Mouse (Mus musculus): ENCODE measurements around the gene Mast4. TPM values are rescaled to one million over a fixed set of nuclear protein-coding genes. Genes with fewer than 3 reads are reported as not detected.

Mast4 gene
- total RNA-seq, 2 experiments from 2014 or later = 1.1 to 7.7 TPM

DNA sequence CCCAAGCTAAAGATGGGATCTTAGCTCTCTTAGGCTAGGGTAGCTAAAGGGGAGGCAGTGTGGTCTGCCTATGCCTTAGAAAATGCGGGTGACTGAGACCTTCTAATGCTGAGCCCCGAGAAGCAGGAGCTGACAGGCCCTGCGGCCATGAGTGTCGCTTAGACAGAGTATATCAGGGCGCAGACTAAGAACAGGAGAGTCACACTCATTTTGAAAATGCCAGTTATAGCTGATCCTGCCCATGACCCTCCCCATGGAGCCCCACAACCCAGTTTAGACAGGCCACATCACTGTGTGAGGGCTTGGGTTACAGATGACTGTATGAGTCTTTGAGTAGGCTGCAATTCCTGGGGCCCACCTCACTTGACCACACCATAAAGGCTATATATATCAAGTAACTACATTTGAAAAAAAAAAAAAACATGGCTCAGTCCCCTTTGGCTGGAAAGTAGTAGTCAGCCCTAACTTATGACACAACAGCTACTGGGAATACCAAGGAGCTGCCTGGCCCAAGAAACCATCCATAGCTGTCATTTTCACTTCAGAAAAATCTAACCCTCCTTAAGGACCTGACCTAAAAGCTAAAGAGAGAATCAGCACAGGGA is 460.8 kb downstream of the Mast4 start:
- ATAC-seq (replicated peaks; ENCODE audit: poor library complexity) = no peak

DNA sequence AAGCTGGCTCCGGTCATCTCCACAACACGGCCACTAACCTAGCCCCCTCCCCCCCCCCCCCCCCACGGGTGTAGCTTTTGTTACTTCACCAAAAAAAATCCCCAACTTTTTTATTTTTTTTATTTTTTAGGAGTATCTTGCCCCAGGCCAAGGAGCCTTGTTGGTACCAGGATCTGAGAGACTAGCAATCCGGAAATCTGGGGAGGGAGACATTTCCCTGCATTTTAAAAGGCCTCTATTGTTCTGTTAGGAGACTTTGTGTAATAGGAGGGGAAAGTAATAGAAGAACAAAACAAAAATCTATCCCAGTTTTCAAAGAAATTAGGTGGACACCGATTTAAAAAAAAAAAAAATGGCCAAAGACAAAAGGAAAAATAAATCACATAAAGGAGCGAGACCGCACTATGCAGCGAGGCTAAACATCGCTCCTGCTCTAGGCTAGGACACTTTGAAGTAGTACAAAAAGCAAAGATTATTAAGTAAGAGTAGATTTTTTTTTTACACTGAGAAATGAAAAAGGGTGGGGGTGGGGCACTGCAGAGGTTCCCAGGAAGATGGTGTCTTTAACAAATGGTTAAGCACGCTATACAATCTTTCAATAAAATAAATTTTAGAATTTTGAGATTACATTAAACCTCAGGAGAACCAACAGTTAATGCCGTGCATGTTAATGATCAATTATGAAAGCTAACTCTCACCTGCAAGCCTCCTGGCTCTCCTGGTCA is 462.8 kb downstream of the Mast4 start:
- no peak for ATAC-seq (replicated peaks; ENCODE audit: poor library complexity)

DNA sequence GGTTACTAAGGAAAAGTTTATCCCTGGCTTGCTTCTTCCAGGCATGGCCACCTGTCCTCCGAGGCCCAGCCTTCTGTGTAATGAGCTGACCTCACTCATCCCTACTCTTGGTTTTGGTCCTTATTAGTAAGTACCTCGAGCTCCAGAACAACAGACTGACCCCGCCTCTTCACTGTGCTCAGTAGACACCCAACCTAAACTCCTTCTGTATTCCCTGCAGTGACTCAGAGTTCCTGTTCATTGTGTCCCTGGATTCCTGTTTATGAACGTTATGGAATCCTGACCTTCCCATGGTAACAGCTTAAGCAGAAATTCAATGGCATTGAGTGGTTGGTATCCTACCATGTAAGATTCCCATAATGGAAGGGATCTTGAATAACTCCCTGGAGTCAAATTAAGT is 464.8 kb downstream of the Mast4 start:
- no peak for ATAC-seq (replicated peaks; ENCODE audit: poor library complexity)

DNA sequence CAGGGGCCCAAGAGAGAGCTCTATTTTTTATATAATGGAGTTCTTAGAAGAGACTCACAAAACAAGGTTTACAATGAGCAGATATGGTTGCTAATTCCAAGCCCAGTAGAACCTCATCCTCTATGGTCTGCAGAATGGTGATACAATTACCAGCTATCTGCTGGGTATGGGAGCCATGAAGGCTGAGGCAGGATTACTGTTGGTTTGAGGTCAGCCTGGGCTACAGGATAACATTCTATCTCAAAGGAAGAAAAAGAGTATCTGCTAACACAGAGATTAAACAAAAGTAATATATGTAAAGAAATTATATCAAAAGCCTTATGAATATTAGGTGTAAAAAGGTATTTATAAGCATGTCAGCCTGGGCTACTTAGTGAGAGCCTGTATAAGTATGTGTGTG is 467.5 kb downstream of the Mast4 start:
- peak; percentile 57 for ATAC-seq (replicated peaks; ENCODE audit: poor library complexity)

DNA sequence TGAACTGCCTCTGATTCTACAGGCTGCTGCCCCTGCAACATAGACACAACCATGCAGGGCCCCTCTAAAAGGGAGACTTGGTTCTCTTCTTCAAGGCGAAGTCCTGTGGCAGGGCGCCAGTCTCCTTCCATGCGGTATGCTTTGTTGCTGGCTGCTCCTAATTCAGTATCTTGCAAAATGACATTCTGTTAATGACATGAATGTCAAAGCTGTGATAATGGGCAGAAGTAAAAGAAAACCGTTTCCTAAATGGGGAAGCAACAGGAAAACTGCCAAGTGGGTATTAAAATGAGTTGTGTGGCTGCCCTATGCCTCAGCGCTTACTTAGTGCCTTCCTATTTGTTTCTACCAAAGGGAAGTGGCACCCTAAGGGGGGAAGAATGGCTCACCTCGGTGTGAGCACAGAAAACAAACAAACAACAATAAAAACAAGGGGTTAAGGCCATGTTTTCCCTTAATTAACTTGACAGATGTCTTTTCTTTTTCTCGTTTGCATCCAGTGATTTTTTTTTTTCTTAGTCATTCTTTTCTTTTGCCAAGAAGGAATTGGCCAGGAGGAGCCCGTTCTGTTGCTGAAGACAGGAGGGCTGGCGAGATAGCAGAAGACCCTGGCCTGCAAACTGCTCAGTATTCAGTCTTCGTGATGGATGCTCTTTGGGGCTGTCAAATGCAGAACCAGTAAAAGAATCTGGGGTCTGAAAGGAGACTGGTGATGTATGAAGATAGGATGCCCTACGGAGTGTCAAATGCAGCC is 468.1 kb downstream of the Mast4 start:
- ATAC-seq (replicated peaks; ENCODE audit: poor library complexity) = peak; percentile 55

DNA sequence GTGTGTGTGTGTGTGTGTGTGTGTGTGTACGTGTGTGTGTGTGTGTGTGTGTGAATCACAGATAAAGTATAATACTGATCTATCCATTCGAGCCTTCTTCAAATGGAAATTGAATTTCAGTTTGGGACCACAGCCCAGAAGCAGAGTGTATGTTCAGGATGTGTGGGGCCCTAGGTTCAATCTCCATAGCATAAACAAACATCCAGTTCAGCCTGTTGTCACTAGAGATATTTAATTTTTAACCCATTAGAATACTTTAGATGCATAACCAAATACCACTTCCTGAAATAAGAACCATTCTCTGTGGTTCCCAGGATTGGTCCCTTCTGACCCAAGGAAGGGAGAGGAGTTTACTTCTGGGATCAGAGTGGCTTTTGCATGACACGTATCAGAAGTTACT is 468.8 kb downstream of the Mast4 start:
- ATAC-seq (replicated peaks; ENCODE audit: poor library complexity) = peak; percentile 9

DNA sequence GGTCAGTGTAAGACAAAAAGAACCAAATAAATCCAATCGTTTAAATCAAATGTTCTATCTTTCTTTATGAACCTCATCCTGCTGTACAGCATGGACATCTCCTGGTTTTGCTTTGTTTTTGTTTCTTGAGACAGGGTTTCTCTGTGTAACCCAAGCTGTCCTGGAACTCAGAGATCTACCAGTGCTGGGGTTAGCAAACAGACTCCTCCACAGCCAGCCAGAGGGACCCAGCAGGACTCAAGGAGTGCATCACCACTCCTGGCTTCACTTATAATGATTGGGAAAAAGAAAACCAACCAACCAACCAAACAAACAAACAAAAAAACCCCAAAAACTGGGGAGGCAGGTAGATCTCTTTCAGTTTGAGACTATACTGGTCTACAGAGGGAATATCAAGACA is 469.5 kb downstream of the Mast4 start:
- no peak for ATAC-seq (replicated peaks; ENCODE audit: poor library complexity)

DNA sequence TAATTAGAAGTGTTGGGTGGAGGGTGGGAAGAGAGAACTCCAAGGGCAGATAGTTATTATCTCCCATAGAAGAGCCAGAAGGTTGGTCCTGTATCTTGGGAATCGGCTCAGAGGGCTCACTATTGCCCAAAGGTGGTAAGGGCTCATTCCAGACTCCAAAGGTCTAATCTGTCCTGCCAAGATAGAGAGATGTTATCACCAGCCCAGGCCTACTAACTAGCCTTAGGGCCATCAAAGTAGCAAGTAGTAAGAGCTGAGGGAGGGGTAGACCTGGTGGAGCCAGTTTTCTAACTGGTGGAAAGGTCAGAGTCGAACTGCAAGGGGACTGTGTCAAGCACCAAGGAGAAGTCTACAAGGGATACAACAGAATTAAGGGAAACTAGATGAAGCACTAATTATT is 470.2 kb downstream of the Mast4 start:
- no peak for ATAC-seq (replicated peaks; ENCODE audit: poor library complexity)

DNA sequence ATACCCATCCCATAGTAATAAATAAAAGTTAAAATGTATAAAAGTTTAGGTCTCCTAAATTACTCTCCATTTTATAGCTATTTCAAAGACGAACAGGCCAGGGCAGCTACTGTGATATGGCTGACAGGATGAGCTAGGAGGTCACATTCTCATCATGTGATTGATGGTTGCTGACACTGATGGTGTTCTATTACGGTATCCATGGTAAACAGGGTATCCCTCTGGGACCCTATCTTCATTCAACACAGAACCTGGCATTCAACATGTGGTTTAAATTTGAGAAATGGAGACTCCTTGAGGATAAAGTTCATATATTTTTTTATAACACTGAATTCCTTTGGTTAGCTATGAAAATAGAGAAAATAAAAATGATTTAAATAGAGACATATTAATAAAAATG is 471.3 kb downstream of the Mast4 start:
- no peak for ATAC-seq (replicated peaks; ENCODE audit: poor library complexity)

DNA sequence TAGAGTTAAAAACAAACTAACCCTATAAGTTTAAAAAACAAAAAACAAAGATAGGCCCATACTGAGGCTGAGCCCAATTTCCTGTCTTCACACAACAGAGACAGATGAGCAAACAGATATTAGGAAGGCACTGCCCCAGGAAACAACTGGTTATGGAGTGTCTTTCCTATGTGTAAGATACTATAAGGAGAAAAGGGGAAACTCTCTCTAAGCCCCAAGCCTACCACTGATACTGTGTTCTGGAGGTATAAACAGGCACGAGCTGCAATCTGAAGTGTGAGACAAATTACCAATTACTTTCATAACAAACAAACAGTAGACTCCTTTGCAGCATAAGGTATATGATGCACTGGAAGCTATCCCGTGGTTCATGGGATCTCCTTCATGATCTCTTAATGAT is 471.9 kb downstream of the Mast4 start:
- peak; percentile 52 for ATAC-seq (replicated peaks; ENCODE audit: poor library complexity)

DNA sequence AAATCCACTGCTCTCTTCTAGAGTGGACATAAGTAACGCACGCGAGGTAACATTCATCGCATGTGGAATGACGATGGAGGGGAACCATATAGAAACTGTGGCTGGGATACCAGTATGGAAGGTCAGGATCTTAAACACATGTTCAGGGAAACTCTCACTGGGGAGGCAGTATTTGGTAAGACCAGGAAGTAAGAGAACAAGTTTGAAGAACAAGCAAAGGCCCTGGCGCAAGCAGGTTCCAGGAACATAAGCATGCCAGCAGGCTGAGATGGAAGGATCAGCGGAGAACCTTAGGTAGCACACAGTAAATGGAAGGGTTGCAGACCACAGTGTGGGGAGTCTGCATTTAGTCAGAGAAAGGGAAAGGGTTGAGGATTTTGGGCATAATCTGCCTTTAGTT is 473.6 kb downstream of the Mast4 start:
- no peak for ATAC-seq (replicated peaks; ENCODE audit: poor library complexity)

DNA sequence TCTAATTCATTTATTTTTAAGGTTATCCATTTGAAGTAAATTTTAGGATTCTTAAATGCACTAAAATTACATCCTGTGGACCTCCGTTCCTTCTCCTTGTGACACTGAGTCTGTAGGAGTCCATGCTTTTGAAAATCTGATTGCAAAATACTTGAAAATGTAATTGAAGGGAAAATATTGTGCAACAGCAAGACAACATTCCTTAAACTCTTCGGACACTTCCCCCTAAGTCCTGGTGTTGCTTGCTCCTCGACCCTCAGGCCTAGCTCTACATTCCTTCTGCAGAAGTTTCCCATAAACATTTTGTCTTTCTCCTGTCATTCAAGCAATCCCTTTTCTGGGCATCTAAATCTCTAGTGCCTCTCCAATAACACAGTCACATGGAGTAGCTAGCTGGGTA is 474.2 kb downstream of the Mast4 start:
- ATAC-seq (replicated peaks; ENCODE audit: poor library complexity) = peak; percentile 40

DNA sequence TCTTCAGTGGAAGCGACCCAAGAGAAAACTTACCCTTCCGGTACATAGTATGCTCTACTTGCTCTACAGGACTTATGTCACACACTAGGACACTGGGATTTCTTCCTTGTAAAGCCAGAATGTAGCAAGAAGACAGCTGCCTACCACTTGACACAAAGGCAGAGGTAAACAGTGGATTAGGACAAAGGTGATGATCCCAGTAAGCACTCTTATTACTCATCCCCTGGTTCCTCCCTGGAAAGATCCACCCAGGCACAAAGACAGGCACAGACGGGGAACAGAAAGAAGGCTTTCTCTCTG is 476.8 kb downstream of the Mast4 start:
- no peak for ATAC-seq (replicated peaks; ENCODE audit: poor library complexity)

DNA sequence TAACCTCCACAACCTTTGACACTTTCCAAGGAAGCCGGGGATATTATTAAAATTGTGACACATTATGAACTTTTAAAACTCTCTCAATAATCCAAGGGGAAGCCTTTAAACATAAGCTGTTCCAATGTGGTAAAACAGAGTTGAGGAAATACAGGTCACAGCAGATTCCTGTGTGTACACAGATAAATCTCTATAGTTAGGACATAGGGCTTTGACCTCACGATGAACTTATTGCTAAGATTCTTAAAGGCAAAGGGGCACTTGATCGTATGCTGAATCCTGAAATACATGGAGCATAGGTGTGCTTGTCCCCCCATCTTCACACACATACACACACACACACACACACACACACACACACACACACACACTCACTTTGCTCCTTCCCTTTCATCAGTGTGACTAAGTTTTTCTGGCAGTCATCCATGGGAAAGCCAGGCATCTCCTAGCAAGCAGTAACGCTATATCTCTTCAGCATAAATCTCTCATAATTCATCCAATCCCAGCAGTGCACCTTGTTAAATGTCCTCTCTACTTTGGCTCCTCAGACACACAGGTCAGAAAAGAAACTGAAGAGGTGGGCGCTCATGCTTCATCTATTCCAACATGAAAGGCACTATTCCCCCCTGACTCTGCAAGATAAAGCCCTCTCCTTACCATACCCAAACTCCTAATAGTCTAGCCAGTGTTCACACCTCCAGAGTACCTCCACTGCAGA is 477.3 kb downstream of the Mast4 start:
- ATAC-seq (replicated peaks; ENCODE audit: poor library complexity) = no peak

DNA sequence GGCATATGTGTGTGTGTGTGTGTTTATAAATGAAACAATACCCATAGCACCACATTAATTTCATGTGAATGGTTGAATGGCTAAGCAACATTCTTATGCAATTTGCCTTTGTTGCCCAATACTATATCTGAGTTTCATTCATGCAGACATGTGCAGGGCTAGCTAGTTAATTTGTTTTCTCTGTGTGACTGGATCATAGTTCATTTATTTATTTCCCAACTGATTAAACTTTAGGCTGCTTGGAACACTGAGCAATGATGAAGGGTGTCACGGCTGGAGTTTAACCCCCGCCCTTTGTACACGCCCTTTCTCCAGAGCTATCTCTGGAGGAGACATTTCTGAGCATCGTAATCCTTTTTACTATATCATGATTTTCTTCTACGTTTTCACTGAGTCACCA is 481.4 kb downstream of the Mast4 start:
- ATAC-seq (replicated peaks; ENCODE audit: poor library complexity) = peak; percentile 43

DNA sequence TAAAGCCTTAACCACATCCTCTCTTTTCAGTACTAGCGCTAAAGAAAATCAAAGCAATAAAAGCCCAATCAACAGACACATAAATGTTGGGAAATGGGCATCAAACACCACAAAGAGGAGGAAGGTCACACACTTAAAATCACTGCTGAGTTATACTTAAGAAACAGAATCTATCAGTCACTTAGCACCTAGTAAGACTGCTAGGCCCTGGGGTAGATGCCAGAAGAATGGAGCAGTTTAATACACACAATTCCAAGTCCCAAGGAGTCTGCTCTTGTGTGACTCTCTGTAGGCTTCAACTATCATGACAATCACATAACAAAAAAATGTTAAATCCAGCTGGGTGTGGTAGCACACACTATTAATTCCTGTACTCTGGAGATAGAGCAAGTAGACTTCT is 483.0 kb downstream of the Mast4 start:
- ATAC-seq (replicated peaks; ENCODE audit: poor library complexity) = no peak

DNA sequence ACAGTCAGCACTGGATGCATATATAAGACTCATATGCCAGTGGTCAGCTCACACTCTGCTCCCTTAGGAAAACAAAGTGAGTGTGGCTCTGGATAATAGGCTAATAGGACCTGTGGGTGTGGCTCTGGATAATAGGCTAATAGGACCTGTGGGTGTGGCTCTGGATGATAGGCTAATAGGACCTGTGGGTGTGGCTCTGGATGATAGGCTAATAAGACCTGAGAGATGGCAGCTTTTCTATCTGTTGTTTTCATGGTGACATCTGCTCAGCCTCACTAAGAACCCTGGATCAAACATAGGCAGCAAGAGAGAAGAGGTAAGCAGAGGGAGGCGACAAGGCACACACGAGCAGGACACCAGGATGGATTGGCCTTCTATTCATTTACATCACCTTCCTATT is 483.7 kb downstream of the Mast4 start:
- ATAC-seq (replicated peaks; ENCODE audit: poor library complexity) = peak; percentile 60

DNA sequence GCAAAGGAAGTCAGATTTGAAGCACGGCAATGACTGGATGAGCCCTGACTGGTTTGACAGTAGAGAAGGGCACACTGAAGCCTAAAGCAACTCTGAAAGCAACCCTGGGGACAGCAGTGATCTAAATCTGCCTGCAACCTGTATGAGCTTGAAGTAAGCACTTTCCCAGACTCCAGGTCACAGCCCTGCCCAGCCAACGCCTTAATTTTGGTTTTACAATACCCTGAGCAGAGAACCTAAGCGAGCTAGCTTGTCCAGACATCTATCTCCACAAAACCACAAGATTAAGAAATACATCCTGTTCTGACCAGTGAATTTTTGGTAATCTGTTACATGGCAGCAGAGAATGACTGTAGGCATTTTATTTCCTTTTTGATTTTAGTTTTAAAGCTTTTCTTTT is 485.2 kb downstream of the Mast4 start:
- ATAC-seq (replicated peaks; ENCODE audit: poor library complexity) = peak; percentile 74

DNA sequence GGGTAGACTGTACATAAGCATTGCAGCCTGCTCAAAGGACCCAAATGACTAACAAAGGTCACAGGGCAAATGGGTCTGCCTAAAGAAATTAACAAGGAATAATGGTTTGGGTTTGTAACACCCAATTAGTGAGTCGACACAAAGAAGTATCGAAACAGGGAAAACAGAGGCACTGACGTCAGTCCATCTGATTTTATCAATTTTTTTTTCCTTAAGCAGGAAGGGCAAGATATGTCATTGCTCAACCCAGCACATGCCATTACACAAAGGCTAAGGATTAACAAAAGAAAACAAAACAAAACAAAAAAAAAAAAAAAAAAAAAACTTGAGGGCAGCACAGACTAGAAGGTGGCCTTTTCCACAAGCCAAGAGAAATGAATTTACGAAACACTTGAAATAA is 487.8 kb downstream of the Mast4 start:
- no peak for ATAC-seq (replicated peaks; ENCODE audit: poor library complexity)

DNA sequence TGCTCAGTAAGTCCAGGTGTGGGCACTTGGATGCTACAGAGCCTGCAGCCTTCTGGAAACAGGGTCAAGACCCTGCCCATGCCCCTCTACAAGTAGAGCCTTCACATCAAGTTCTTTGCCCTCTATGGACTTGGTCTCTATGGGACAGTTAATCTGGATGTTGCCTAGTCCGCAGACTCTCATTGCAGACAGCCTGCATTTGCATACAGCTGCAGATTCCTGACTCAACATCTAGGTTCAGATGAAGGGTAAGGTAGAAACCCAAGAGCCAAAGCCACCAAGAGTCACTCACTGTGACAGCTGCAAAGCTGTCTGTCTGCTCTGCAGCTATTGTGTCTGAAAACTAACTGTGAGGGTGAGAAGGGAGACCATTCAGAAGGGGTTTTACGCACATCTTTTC is 491.6 kb downstream of the Mast4 start:
- ATAC-seq (replicated peaks; ENCODE audit: poor library complexity) = no peak

DNA sequence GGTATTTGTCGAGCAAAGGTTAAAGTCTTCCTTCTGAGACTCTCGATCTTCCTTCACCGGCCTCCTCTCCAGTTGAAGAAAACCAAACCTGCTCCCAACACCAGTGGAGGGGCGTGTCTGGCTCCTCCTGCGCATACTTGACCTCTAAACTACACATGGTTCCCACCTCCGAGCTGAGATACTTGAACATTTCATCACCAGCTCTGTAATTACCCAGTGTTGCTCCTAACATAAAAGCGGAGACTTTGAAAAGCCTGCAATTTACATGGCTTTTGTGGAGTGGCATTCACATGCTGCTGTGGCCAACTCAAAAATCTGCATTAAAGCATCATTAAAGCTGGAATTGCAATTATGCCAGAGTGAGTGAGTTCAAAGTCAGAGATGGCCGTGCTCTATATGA is 492.1 kb downstream of the Mast4 start:
- no peak for ATAC-seq (replicated peaks; ENCODE audit: poor library complexity)

Data from megakaryocyte progenitor cell, adult 5-6 weeks (primary cell).